ENCODE assay signal across 8 mouse cellular contexts in the genomic region with DNA sequence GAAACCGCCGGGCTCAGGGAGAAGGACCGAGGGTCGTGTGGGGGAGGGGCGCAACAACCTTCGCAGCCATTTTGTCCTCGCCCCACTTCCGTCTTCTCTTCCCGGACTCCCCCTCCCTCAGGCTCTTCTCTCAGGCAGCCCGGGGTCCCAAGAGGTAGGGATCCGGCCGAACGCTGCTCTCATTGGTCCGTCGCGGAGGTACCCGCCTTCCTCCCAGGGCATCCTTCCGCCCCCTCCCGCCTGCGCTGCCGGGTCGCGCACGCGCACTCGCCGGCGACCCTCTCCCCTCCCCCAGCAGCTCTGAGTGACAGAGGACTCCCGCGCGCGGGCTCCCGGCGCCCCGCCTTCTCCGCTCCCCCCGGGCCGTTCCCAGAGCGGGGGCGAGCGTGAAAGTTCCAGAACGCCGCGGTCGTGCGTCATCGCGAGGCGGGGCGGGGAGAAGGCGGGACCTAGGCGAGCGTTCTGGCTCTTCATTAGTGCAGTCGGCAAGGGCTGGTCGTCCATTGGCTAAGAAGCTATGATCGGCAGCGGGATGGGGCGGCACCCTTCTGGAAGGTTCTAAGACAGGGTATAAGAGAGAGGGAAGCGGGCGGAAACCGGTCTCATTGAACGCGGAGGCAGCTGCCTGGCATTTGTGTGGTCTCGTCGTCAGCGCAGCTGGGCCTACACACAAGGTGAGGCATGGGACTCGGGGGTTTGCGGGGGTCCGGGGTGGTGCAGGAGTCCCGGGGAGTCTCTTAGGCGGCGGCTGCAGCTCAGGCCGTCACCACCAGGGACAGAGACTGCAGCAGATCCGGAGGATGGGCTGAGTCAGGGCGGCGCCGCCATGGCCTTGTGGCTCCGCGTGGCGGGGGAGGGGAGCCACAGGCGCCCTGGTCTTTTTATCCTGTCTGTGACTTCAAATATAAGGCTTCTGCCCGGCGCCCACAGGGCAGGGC. TPM values are rescaled to one million over a fixed set of nuclear protein-coding genes. Genes with fewer than 3 reads are reported as not detected.
A peak's percentile ranks its signal among the peaks of the same experiment; 100 is the strongest.
DNase-seq lines count a peak whose midpoint lies in the region; ATAC-seq and TF ChIP-seq lines count a peak whose summit lies in the region.

TSS of gene Hspa8 (plus strand) at position 310 of the 938 bp plus-strand sequence.

- no peak for TF ChIP-seq CTCF in CH12.LX (conservative IDR thresholded peaks at IDR 0.05 in 1 of 2, IDR thresholded peaks at IDR 0.05 in 1 of 2; ENCODE audit: low read depth in 2 of 2, low read length in 2 of 2)

- ATAC-seq in forebrain, embryonic 11.5 days (replicated peaks; ENCODE audit: low FRiP score), result peak; percentile 97
- peak; percentile 95 for ATAC-seq in heart, embryonic 16.5 days (replicated peaks; ENCODE audit: extremely low read depth, insufficient read depth, low FRiP score)
- peak; percentile 91 for ATAC-seq in liver, embryonic 15.5 days (ENCODE audit: insufficient read depth)
- ATAC-seq in neural tube, embryonic 12.5 days (ENCODE audit: low FRiP score, low read depth), result peak; percentile 97

- H3K27ac ChIP-seq in CH12.LX (ENCODE audit: insufficient read depth, low read depth), result peak within 1 kb of the TSS; percentile 78
- H3K27ac ChIP-seq in forebrain, embryonic 11.5 days (ENCODE audit: low read depth, low read length), result peak within 1 kb of the TSS; percentile 95
- H3K27ac ChIP-seq in heart, embryonic 16.5 days (ENCODE audit: low read length), result peak within 1 kb of the TSS; percentile 100
- H3K27ac ChIP-seq in liver, embryonic 15.5 days (replicated peaks), result peak within 1 kb of the TSS; percentile 95
- H3K27ac ChIP-seq in neural tube, embryonic 12.5 days, result peak within 1 kb of the TSS; percentile 94

- no peaks in the 10 kb centered on the region for H3K9me3 ChIP-seq in CH12.LX (replicated peaks; ENCODE audit: low read length)
- H3K9me3 ChIP-seq in forebrain, embryonic 11.5 days (ENCODE audit: control insufficient read depth, low read length), result no peaks in the 10 kb centered on the region
- H3K9me3 ChIP-seq in heart, embryonic 16.5 days (replicated peaks; ENCODE audit: control insufficient read depth, low read length), result no peaks in the 10 kb centered on the region
- no peaks in the 10 kb centered on the region for H3K9me3 ChIP-seq in liver, embryonic 15.5 days (replicated peaks)
- no peaks in the 10 kb centered on the region for H3K9me3 ChIP-seq in neural tube, embryonic 12.5 days

- under 1% methylated on average over 74 of the region's 83 CpGs for WGBS in forebrain, embryonic 11.5 days
- under 1% methylated on average over 79 of the region's 83 CpGs for WGBS in heart, embryonic 16.5 days
- under 1% methylated on average over 82 of the region's 83 CpGs for WGBS in liver, embryonic 15.5 days (ENCODE audit: insufficient replicate concordance)
- WGBS in neural tube, embryonic 12.5 days, result under 1% methylated on average over 82 of the region's 83 CpGs

- peak within 1 kb of the TSS; percentile 99 for H3K9ac ChIP-seq in CH12.LX (ENCODE audit: insufficient read depth, low read depth)
- peak within 1 kb of the TSS; percentile 100 for H3K9ac ChIP-seq in forebrain, embryonic 11.5 days (ENCODE audit: low read length)
- H3K9ac ChIP-seq in heart, embryonic 16.5 days (ENCODE audit: low read length), result peak within 1 kb of the TSS; percentile 100
- H3K9ac ChIP-seq in liver, embryonic 15.5 days, result peak within 1 kb of the TSS; percentile 95
- peak within 1 kb of the TSS; percentile 99 for H3K9ac ChIP-seq in neural tube, embryonic 12.5 days

- peak; percentile 99 for DNase-seq in CH12.LX (ENCODE audit: extremely low read depth)
- peak; percentile 97 for DNase-seq in c-Kit-positive CD71-positive TER-119-negative erythroid progenitor cells, embryonic 14.5 days (ENCODE audit: low read depth)
- peak; percentile 100 for DNase-seq in forebrain, embryonic 11.5 days (ENCODE audit: low spot score)
- DNase-seq in kidney, postnatal 36 days, result peak; percentile 100
- DNase-seq in telencephalon, adult 2 months (ENCODE audit: low read depth, low spot score), result peak; percentile 99

- peaks cover 6 to 26% of the 10 kb centered on the region in 2 experiments; a peak in 3 of 4 replicates for H3K4me1 ChIP-seq in CH12.LX (ENCODE audit: control insufficient read depth in 1 of 2, insufficient read depth in 2 of 2)
- peaks cover 7% of the 10 kb centered on the region; the same call in 1 of the 2 replicates for H3K4me1 ChIP-seq in forebrain, embryonic 11.5 days (replicated peaks; ENCODE audit: control insufficient read depth, insufficient read depth, low read length)
- H3K4me1 ChIP-seq in heart, embryonic 16.5 days (ENCODE audit: control insufficient read depth, insufficient read depth, low read length), result peaks cover 41% of the 10 kb centered on the region
- H3K4me1 ChIP-seq in liver, embryonic 15.5 days (replicated peaks), result peaks cover 38% of the 10 kb centered on the region
- peaks cover 28% of the 10 kb centered on the region for H3K4me1 ChIP-seq in neural tube, embryonic 12.5 days

- peak within 1 kb of the TSS; percentile 92 to 98 (median 93) for H3K4me3 ChIP-seq in CH12.LX (replicated peaks in 1 of 3; ENCODE audit: low read depth in 2 of 3, low read length in 2 of 3, poor library complexity in 1 of 3)
- peak within 1 kb of the TSS; percentile 100 for H3K4me3 ChIP-seq in forebrain, embryonic 11.5 days (ENCODE audit: low read depth, low read length)
- peak within 1 kb of the TSS; percentile 99 for H3K4me3 ChIP-seq in heart, embryonic 16.5 days (ENCODE audit: low read length)
- peak within 1 kb of the TSS; percentile 91 for H3K4me3 ChIP-seq in liver, embryonic 15.5 days (replicated peaks)
- peak within 1 kb of the TSS; percentile 98 for H3K4me3 ChIP-seq in neural tube, embryonic 12.5 days

- no peak for TF ChIP-seq RAD21 in CH12.LX (IDR thresholded peaks at IDR 0.05; ENCODE audit: low read depth, low read length)

- H3K36me3 ChIP-seq in CH12.LX (replicated peaks in 1 of 2; ENCODE audit: control insufficient read depth in 1 of 2, insufficient read depth in 1 of 2, low read length in 1 of 2), result peaks cover 34 to 36% of the 10 kb centered on the region in 2 experiments
- peaks cover 10% of the 10 kb centered on the region for H3K36me3 ChIP-seq in forebrain, embryonic 11.5 days (ENCODE audit: control insufficient read depth, insufficient read depth, low read length)
- H3K36me3 ChIP-seq in heart, embryonic 16.5 days (ENCODE audit: control insufficient read depth, insufficient read depth), result peaks cover 24% of the 10 kb centered on the region
- peaks cover 40% of the 10 kb centered on the region for H3K36me3 ChIP-seq in liver, embryonic 15.5 days (replicated peaks)
- peaks cover 25% of the 10 kb centered on the region for H3K36me3 ChIP-seq in neural tube, embryonic 12.5 days

- peak; percentile 99 for TF ChIP-seq POLR2A in CH12.LX (IDR thresholded peaks at IDR 0.05; ENCODE audit: low read depth, low read length)

- no peak for TF ChIP-seq EP300 in CH12.LX (IDR thresholded peaks at IDR 0.05; ENCODE audit: low read length)

- dilution Hi-C loops in CH12.LX (cut with MboI; ENCODE audit: extremely low pct_ligation_motif_present, extremely low pct_unique_long_range_greater_than_20kb, low sequenced_read_pairs), result no loop called here

- H3K27me3 ChIP-seq in CH12.LX (replicated peaks), result no peaks in the 10 kb centered on the region
- no peaks in the 10 kb centered on the region for H3K27me3 ChIP-seq in forebrain, embryonic 11.5 days (ENCODE audit: control insufficient read depth, insufficient read depth, low read length)
- no peaks in the 10 kb centered on the region for H3K27me3 ChIP-seq in heart, embryonic 16.5 days (ENCODE audit: control insufficient read depth, insufficient read depth, low read length)
- no peaks in the 10 kb centered on the region for H3K27me3 ChIP-seq in liver, embryonic 15.5 days
- no peaks in the 10 kb centered on the region for H3K27me3 ChIP-seq in neural tube, embryonic 12.5 days (replicated peaks)

- H3K4me2 ChIP-seq in CH12.LX (ENCODE audit: insufficient read depth, low read depth, poor library complexity, severe bottlenecking), result peak within 1 kb of the TSS; percentile 69
- peak within 1 kb of the TSS; percentile 85 for H3K4me2 ChIP-seq in forebrain, embryonic 11.5 days (ENCODE audit: low read depth, low read length, severe bottlenecking)
- peak within 1 kb of the TSS; percentile 80 for H3K4me2 ChIP-seq in heart, embryonic 16.5 days (ENCODE audit: low read depth, low read length)
- H3K4me2 ChIP-seq in liver, embryonic 15.5 days, result peak within 1 kb of the TSS; percentile 85
- H3K4me2 ChIP-seq in neural tube, embryonic 12.5 days (replicated peaks), result peak within 1 kb of the TSS; percentile 67

- H3K79me2 ChIP-seq in CH12.LX (replicated peaks; ENCODE audit: control insufficient read depth, extremely low read depth, insufficient read depth, poor library complexity, severe bottlenecking), result peaks cover 27% of the 10 kb centered on the region

- in situ Hi-C loops in CH12.LX (cut with MboI; ENCODE audit: low pct_ligation_motif_present, low pct_unique_long_range_greater_than_20kb, low sequenced_read_pairs), result loop anchor here (5.0 to 25.0 kb wide), 2 partner anchors 44 to 186 kb away; no protein-coding TSS in a partner anchor

TF ChIP-seq in CH12.LX, 34 proteins besides CTCF, POLR2A, EP300 and RAD21 (continues in another document):
- 0 out of 2 replicates have a peak, but pooled peaks have one; percentile 32 for TF ChIP-seq MEF2A (IDR thresholded peaks at IDR 0.05; ENCODE audit: borderline replicate concordance, low read depth, low read length)
- TF ChIP-seq SMC3 (IDR thresholded peaks at IDR 0.05; ENCODE audit: low read depth, low read length), result no peak
- TF ChIP-seq MAFK (IDR thresholded peaks at IDR 0.05; ENCODE audit: insufficient replicate concordance, low read length), result no peak
- peak; percentile 33; the same call in 1 of the 2 replicates for TF ChIP-seq IRF4 (IDR thresholded peaks at IDR 0.05; ENCODE audit: low read depth, low read length)
- peak; percentile 99 for TF ChIP-seq ZMIZ1 (IDR thresholded peaks at IDR 0.05; ENCODE audit: low read depth, low read length)
- TF ChIP-seq ETS1 (conservative IDR thresholded peaks at IDR 0.05; ENCODE audit: low read depth, low read length), result peak; percentile 20; the same call in 1 of the 2 replicates
- peak; percentile 69 for TF ChIP-seq HCFC1 (IDR thresholded peaks at IDR 0.05; ENCODE audit: low read depth, low read length)
- no peak for TF ChIP-seq JUN (IDR thresholded peaks at IDR 0.05; ENCODE audit: insufficient read depth, low read depth, low read length)
- no peak for TF ChIP-seq MAX (IDR thresholded peaks at IDR 0.05; ENCODE audit: low read length)
- TF ChIP-seq CHD2 (IDR thresholded peaks at IDR 0.05; ENCODE audit: low read length), result peak; percentile 90

RNA-seq across cellular contexts. Expression of gene Hspa8, which starts in this region (rescaled TPM):
- total RNA-seq in CH12.LX (2012; rRNA removed), result 2,915 and 4,984 TPM in 2 replicates
- total RNA-seq in CH12.LX (2014; rRNA removed), result 7,143 and 7,761 TPM in 2 replicates
- 5,629 and 6,462 TPM in 2 replicates for polyA plus RNA-seq in CH12.LX (2012; ENCODE audit: insufficient read length, low read depth)
- polyA plus RNA-seq in forebrain, embryonic 11.5 days (2014; fragmentation: Nextera tagmentation; extraction: Ambion mirVana), result 3,498 and 3,614 TPM in 2 replicates
- polyA plus RNA-seq in heart, embryonic 16.5 days (2015; fragmentation: Nextera tagmentation; extraction: Ambion mirVana), result 2,017 and 2,064 TPM in 2 replicates
- 1,128 and 1,129 TPM in 2 replicates for polyA plus RNA-seq in liver, embryonic 15.5 days (2015; fragmentation: Nextera tagmentation; extraction: Ambion mirVana)
- 2,593 and 2,648 TPM in 2 replicates for polyA plus RNA-seq in neural tube, embryonic 12.5 days (2016; fragmentation: Nextera tagmentation; extraction: Ambion mirVana)

Comparison
In these comparisons a context has a peak if more than half of its experiments do, and no peak if none do; other contexts are left out.
1. Peak in every context shown above with its lines: DNase-seq, ATAC-seq, H3K4me3 ChIP-seq and H3K27ac ChIP-seq.